Mouse (Mus musculus): ENCODE data around the gene Spire2.

Spire2 gene

DNA sequence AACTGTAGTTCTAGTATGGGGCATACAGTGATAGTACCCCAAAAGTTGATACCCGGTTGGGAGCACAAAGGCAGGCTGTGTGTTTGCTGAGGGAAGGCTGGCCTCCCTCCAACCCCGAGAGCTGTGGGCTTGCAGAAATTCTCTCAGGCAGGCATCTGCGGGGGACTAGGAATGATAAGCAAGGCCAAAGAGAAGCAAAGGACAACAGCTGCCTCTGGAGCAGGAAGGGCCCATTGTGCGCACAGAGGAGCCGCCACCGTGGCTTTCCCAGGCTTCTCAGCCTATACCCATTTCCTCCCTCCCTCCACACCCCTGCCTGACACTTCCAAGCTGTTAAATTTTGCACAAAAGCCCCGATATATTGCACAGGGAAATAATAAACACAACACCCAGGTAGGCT, 1.4 kb downstream of the Spire2 start:
- no peak for DNase-seq (ENCODE audit: low spot score in 2 of 2)

- no peak for DNase-seq (ENCODE audit: low spot score in 2 of 2)
These were observed 2.0 kb downstream of the Spire2 start for GRCm38 (mm10) chr8:123334467-123334866.

- no peak for DNase-seq (ENCODE audit: low spot score in 2 of 2)
These were observed 5.0 kb downstream of the Spire2 start for GRCm38 (mm10) chr8:123337475-123337874.

- no peak for DNase-seq (ENCODE audit: low spot score in 2 of 2)
These were observed 7.6 kb downstream of the Spire2 start for GRCm38 (mm10) chr8:123340071-123340470.

- no peak for DNase-seq (ENCODE audit: low spot score in 2 of 2)
These were observed 8.8 kb downstream of the Spire2 start for GRCm38 (mm10) chr8:123341040-123342015.

- DNase-seq (ENCODE audit: low spot score in 2 of 2) = no peak
These were observed 9.7 kb downstream of the Spire2 start for GRCm38 (mm10) chr8:123342253-123342652.

DNA sequence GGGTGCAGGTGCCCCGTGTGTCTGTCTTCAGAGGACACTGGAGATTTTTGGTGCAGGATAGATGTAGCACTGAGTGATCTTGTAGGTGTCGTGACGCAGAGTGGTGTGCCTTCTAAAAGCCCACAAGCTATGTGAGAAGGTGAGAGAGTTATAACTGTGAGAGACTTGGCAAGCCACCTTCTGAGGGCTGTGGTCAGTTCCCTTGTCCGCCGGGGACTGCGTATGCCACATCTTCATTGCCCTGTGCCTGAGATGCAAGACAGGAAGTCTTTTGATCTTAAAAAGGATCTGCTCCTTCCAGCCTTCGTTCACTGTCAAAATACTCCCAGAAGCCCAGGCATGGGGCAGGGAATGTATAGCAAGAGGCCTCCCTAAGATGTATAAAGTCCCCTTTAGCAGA, 10.4 kb downstream of the Spire2 start:
- DNase-seq (ENCODE audit: low spot score in 2 of 2) = no peak

DNA sequence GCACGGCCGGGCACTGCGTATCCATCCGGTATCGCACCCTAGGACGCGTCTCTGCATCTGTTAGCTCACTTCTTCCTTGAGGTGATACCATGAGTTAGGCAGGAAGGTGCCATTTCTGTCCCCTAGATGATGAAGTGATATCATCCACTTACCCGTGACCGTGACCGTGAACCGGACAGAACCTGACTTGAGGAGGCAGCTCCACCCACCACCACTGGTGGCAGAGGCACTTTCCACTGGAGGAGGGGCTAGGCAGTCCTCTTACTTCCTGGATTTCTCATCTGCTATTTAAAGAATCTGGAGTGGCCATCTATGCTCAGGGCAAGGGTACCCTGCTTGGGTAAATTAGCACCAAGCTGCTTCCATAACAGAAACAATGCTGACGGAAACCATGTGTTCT, 10.9 kb downstream of the Spire2 start:
- DNase-seq (ENCODE audit: low spot score in 2 of 2) = no peak

DNA sequence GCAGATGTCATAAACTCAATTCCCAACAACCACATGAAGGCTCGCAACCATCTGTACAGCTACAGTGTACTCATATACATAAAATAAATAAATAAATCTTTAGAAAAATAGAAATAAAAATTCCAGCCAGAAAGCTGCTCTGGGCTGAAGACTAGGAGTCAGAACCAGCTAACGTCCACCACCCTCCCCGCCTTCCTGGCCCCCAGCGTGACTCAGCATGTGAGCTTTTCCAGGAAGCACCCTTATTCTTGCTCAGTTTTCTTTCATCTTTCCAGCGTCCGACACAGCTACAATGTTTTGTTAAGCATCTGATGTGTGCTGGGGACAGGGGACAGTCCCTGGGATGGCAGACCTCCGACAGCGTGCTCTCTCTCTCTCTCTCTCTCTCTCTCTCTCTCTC, 12.6 kb downstream of the Spire2 start:
- no peak for DNase-seq (ENCODE audit: low spot score in 2 of 2)

- DNase-seq (ENCODE audit: low spot score in 2 of 2) = no peak
These were observed 13.3 kb downstream of the Spire2 start for GRCm38 (mm10) chr8:123345856-123346255.

GRCm38 (mm10) chr8:123347293-123347692, 14.8 kb downstream of the Spire2 start:
- no peak for DNase-seq (ENCODE audit: low spot score in 2 of 2)

DNA sequence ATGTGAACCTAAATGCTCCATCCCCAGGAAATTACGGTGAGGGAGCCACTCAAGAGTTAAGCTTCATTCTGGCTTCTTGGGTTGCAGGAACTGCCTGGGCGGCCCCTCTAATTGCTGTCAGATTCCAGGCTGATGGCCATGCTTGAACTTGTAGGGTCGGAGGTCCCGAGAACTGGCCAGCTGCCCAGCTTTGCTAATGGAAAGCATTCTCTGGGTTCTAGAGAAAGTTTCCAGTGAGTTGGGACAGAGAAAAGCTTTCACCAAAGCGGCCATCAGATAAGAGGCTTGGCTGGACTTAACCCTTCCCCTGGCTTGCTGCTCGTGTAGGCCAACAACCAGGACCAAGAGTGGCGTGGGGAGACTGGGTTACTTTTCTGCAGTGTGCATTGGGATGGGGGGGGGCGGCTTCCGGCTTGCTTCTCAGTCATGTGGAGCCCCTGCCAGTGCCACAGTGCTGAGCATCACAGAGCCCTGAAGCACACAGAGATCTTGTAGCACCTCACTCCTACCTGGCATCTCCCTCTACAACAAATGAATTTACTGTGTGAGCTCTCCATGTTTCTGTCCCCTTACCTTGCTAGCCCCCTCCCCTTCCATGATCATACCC, 15.8 kb downstream of the Spire2 start:
- no peak for DNase-seq (ENCODE audit: low spot score in 2 of 2)

DNA sequence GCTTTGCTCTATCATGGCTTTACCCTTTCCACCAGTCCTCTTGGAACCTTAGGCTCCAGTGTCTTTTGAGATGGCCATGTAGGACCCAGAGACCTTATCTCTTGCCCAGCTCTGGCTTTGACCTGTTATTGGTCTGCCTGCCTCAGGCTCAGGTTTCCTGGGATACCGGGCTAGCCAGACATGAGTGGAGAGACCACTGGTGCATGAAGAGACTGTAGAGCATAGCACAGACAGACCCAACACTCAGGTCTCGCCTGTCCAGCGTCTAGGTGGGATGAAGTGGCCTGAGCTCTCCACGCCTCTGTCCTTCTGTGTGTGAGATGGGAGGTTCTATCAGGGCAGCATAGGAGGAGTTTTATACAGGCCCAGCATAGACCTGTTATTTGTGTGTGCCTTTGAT, 16.6 kb downstream of the Spire2 start:
- DNase-seq (ENCODE audit: low spot score in 2 of 2) = no peak

GRCm38 (mm10) chr8:123352118-123352517, 19.6 kb downstream of the Spire2 start:
- no peak for DNase-seq (ENCODE audit: low spot score in 2 of 2)

- DNase-seq (ENCODE audit: low spot score in 2 of 2) = peak in 1 of 2 experiments; percentile 47
These were observed 20.3 kb downstream of the Spire2 start for GRCm38 (mm10) chr8:123352786-123353185.

- DNase-seq (ENCODE audit: low spot score in 2 of 2) = no peak
These were observed 20.7 kb downstream of the Spire2 start for GRCm38 (mm10) chr8:123353216-123353615.

GRCm38 (mm10) chr8:123361082-123361739, 28.7 kb downstream of the Spire2 start:
- peak; percentile 61 to 83 for DNase-seq (ENCODE audit: low spot score in 2 of 2)

DNA sequence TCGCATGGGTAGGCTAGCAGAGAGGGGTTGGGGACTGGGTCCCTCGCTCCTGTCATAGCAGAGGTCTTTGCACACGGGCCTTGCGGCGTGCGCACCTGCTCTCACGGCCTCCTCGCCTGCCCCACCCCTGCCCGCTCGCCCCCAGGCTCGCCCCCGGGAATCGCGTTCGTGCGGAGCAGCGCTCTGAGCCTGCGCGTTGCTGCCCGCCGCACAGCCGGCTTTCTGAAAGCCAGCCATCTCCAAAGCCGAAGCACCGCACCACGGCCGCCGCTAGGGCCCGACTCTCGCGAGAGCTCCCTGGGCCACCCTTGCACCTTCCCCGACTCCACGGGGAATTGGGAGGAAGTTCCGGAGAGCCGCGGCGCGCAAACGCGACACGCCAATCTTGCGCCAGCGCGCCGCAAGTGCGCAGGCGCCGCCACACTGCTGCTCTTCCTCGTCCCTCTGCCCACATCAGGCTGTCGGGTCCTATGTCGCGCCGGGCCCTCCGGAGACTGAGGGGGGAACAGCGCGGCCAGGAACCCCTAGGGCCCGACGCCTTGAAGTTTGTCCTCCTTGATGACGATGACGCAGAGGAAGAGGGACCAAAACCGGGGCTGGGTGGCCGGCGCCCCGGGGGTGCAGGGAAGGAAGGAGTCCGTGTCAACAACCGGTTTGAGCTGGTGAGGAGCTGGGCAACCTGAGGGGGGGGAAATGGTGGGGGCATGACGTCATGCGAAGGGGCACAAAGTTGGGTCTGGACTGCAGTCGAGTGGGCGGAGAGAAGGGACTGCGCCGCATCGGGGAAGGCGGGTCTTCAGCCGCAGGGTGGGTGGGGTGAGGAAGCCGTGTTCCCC, 41.1 kb downstream of the Spire2 start, which contains the start of gene Tcf25:
TSS of gene Tcf25 (plus strand) at position 351 of the 836 bp plus-strand sequence.
- peak; percentile 95 for DNase-seq (ENCODE audit: low spot score in 2 of 2)

DNA sequence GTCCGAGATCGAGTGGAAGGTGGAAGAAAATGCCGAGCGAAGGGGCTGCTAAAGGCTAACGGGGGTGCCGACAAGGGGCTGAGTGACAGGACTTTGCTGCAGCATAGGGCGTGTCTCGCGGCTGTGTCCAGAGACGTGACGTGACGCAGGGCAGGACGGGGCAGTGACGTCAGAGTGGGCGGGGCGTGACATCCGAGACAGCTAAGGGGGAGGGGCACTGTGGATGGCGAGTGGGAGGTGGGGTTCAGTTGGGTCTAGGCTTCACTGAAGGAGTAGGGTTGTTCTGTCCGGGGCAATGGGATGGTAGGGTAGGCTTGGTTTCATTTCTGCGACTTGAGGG, 41.7 kb downstream of the Spire2 start:
- DNase-seq (ENCODE audit: low spot score in 2 of 2) = peak; percentile 87 to 90

DNA sequence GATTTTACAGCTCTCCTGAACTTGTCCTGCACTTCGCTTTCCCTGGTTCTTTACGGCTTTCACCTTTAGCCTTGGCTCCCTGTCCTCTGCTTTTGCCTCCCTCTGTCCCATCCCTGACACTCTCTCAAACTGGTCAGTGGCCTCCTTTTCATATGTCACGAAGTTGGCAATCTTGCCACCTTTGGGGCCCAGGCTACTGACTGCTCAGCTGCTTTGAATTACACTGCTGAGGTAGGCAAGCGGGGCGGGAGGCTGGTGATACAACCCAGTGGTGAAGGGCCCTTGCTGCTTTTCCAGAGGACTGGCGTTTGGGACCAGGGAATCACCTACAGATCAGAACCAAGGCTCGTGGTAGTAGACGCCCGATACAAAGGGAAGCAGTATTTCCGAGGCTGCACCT, 43.2 kb downstream of the Spire2 start:
- DNase-seq (ENCODE audit: low spot score in 2 of 2) = no peak

DNA sequence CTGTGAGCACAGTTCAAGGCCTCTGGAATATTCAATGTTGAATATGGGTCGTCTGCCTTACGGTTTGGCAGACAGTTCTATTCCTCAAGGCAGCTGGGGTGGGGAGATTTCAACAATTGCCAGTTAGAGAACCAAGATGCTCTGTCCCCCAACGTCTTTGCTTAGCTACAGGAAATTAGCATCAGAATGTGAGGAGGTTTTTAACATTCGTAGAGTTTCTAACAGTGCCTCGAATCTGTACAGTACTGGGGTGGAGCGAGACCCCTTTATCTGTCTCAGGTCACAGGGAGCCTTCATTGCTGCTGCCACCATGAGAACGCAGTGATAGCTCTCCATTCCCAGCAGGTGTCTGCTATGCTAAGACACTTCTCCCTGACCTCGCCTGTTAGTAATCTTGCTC, 43.6 kb downstream of the Spire2 start:
- no peak for DNase-seq (ENCODE audit: low spot score in 2 of 2)

- no peak for DNase-seq (ENCODE audit: low spot score in 2 of 2)
These were observed 49.2 kb downstream of the Spire2 start for GRCm38 (mm10) chr8:123381711-123382110.

All from frontal cortex, postnatal 14 days (tissue).